Mouse (Mus musculus): Measurements from ENCODE around the gene Rxfp2. TPM values are rescaled to one million over a fixed set of nuclear protein-coding genes. Genes with fewer than 3 reads are reported as not detected.
A peak's percentile ranks its signal among the peaks of the same experiment; 100 is the strongest.

The Rxfp2 gene
- polyA plus RNA-seq, 1 experiment from 2014 or later = 0.34 TPM

DNA sequence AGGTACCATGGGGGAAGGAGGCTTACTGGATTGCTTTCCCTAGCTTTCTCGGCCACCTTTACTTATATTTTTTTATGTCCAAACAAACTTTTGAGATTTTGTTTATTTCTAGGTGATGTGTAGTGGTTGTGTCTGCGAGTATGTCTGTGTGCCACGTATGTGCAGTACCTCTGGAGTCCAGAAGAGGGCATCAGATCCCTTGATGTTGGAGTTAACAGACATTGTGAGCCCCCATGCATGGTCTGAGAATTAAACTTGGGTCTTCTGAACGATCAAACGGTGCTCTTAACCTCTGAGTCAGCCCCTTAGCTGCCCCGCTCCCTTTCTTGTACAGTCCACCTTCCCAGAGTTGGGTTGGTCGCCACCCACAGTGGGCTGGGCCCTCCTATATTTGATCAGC is 95.5 kb downstream of the Rxfp2 start:
- no peak overlapping the region for H3K4me3 ChIP-seq (replicated peaks; ENCODE audit: low read length)
- WGBS = 83% methylated on average over 7 of the region's 7 CpGs
- ATAC-seq (ENCODE audit: insufficient read depth, low FRiP score) = no peak

DNA sequence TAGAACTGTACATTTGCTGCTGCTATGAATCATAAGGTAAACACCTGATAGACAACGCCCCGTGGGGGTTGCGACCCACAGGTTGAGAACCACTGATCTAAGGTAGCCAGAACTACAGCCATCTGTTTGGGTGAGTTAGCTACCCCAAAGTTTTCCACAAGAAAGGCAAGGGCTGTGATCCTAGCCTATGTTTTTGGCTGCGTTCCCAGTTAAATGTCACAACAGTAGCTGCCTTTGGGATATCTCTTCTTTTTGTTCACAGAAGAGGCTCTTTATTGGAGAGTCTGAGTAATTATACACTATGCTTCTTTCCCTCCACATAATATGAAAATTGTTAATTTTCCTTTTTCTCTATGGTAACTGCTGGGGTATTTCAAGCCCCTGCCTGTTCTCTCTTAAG is 96.3 kb downstream of the Rxfp2 start:
- 0 out of 2 replicates have a peak, but pooled peaks cover 4% of the 10 kb centered on the region for H3K9me3 ChIP-seq (replicated peaks; ENCODE audit: control insufficient read depth, low read length)
- 69% methylated on average over 4 of the region's 4 CpGs for whole genome bisulfite sequencing
- ATAC-seq (ENCODE audit: insufficient read depth, low FRiP score) = no peak

More for the DNA sequence above, 95.5 kb downstream of the Rxfp2 start:
- Histone ChIP-seq H3K27me3 (ENCODE audit: control insufficient read depth, insufficient read depth, low read length) (no peaks in the 10 kb centered on the region), H3K27ac (ENCODE audit: low read length) (no peak overlapping the region), H3K36me3 (ENCODE audit: control insufficient read depth, insufficient read depth, low read length) (no peaks in the 10 kb centered on the region), H3K4me2 (ENCODE audit: low read depth, low read length) (no peak overlapping the region), H3K9me3 (replicated peaks; ENCODE audit: control insufficient read depth, low read length) (0 out of 2 replicates have a peak, but pooled peaks cover 4% of the 10 kb centered on the region), H3K9ac (ENCODE audit: low read length) (no peak overlapping the region), H3K4me1 (ENCODE audit: control insufficient read depth, insufficient read depth, low read length) (peaks cover 9% of the 10 kb centered on the region)

GRCm38 (mm10) chr5:150115271-150116092 is 97.0 kb downstream of the Rxfp2 start:
- Histone ChIP-seq H3K27me3 (ENCODE audit: control insufficient read depth, insufficient read depth, low read length) (no peaks in the 10 kb centered on the region), H3K27ac (ENCODE audit: low read length) (no peak overlapping the region), H3K4me3 (replicated peaks; ENCODE audit: low read length) (no peak overlapping the region), H3K4me1 (ENCODE audit: control insufficient read depth, insufficient read depth, low read length) (peaks cover 12% of the 10 kb centered on the region), H3K4me2 (ENCODE audit: low read depth, low read length) (peak overlapping the region; percentile 23; the same call in 1 of the 2 replicates), H3K9me3 (replicated peaks; ENCODE audit: control insufficient read depth, low read length) (0 out of 2 replicates have a peak, but pooled peaks cover 4% of the 10 kb centered on the region), H3K9ac (ENCODE audit: low read length) (no peak overlapping the region), H3K36me3 (ENCODE audit: control insufficient read depth, insufficient read depth, low read length) (no peaks in the 10 kb centered on the region)
- peak; percentile 30; the same call in 1 of the 2 replicates for ATAC-seq (ENCODE audit: insufficient read depth, low FRiP score)
- WGBS = 52% methylated on average over 16 of the region's 16 CpGs

More for the DNA sequence above, 96.3 kb downstream of the Rxfp2 start:
- Histone ChIP-seq H3K4me3 (replicated peaks; ENCODE audit: low read length) (no peak overlapping the region), H3K27ac (ENCODE audit: low read length) (no peak overlapping the region), H3K27me3 (ENCODE audit: control insufficient read depth, insufficient read depth, low read length) (no peaks in the 10 kb centered on the region), H3K9ac (ENCODE audit: low read length) (no peak overlapping the region), H3K4me2 (ENCODE audit: low read depth, low read length) (no peak overlapping the region), H3K36me3 (ENCODE audit: control insufficient read depth, insufficient read depth, low read length) (no peaks in the 10 kb centered on the region), H3K4me1 (ENCODE audit: control insufficient read depth, insufficient read depth, low read length) (peaks cover 12% of the 10 kb centered on the region)

- WGBS = 58% methylated on average over 9 of the region's 9 CpGs
- peaks cover 12% of the 10 kb centered on the region for H3K4me1 ChIP-seq (ENCODE audit: control insufficient read depth, insufficient read depth, low read length)
- no peak for ATAC-seq (ENCODE audit: insufficient read depth, low FRiP score)
- no peak overlapping the region for H3K4me3 ChIP-seq (replicated peaks; ENCODE audit: low read length)
- no peaks in the 10 kb centered on the region for H3K36me3 ChIP-seq (ENCODE audit: control insufficient read depth, insufficient read depth, low read length)
- no peak overlapping the region for H3K9ac ChIP-seq (ENCODE audit: low read length)
- no peak overlapping the region for H3K4me2 ChIP-seq (ENCODE audit: low read depth, low read length)
- H3K27ac ChIP-seq (ENCODE audit: low read length) = no peak overlapping the region
- 0 out of 2 replicates have a peak, but pooled peaks cover 4% of the 10 kb centered on the region for H3K9me3 ChIP-seq (replicated peaks; ENCODE audit: control insufficient read depth, low read length)
- no peaks in the 10 kb centered on the region for H3K27me3 ChIP-seq (ENCODE audit: control insufficient read depth, insufficient read depth, low read length)
Measured at GRCm38 (mm10) chr5:150116216-150116905, 97.9 kb downstream of the Rxfp2 start.

- Histone ChIP-seq H3K4me3 (replicated peaks; ENCODE audit: low read length) (no peak overlapping the region), H3K36me3 (ENCODE audit: control insufficient read depth, insufficient read depth, low read length) (no peaks in the 10 kb centered on the region), H3K9me3 (replicated peaks; ENCODE audit: control insufficient read depth, low read length) (0 out of 2 replicates have a peak, but pooled peaks cover 4% of the 10 kb centered on the region), H3K27me3 (ENCODE audit: control insufficient read depth, insufficient read depth, low read length) (no peaks in the 10 kb centered on the region), H3K4me1 (ENCODE audit: control insufficient read depth, insufficient read depth, low read length) (peaks cover 12% of the 10 kb centered on the region), H3K27ac (ENCODE audit: low read length) (no peak overlapping the region), H3K4me2 (ENCODE audit: low read depth, low read length) (no peak overlapping the region), H3K9ac (ENCODE audit: low read length) (no peak overlapping the region)
- WGBS = 87% methylated on average over 6 of the region's 6 CpGs
- ATAC-seq (ENCODE audit: insufficient read depth, low FRiP score) = no peak
Measured at GRCm38 (mm10) chr5:150116906-150117216, 98.4 kb downstream of the Rxfp2 start.

DNA sequence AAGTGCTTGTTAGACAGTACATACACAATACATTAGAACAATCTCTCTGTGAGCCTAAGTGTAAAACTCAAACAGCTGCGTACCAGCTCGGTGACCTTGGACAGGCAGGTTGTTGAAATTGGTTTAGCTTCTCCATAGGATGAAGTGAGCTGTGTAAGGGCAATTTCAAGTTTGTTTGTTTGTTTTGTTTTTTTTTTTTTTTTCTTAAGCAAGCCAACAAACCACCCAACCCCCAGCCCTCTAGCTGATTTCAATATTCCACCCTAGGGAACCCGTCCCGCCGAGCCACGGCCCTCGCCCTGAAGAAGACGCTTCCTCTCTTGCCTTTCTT is 99.6 kb downstream of the Rxfp2 start:
- H3K9ac ChIP-seq (ENCODE audit: low read length) = no peak overlapping the region
- peak overlapping the region; percentile 72 for H3K4me2 ChIP-seq (ENCODE audit: low read depth, low read length)
- no peaks in the 10 kb centered on the region for H3K27me3 ChIP-seq (ENCODE audit: control insufficient read depth, insufficient read depth, low read length)
- 0 out of 2 replicates have a peak, but pooled peaks cover 4% of the 10 kb centered on the region for H3K9me3 ChIP-seq (replicated peaks; ENCODE audit: control insufficient read depth, low read length)
- no peak overlapping the region for H3K27ac ChIP-seq (ENCODE audit: low read length)
- H3K4me1 ChIP-seq (ENCODE audit: control insufficient read depth, insufficient read depth, low read length) = peaks cover 12% of the 10 kb centered on the region
- peak overlapping the region; percentile 64 for H3K4me3 ChIP-seq (replicated peaks; ENCODE audit: low read length)
- no peaks in the 10 kb centered on the region for H3K36me3 ChIP-seq (ENCODE audit: control insufficient read depth, insufficient read depth, low read length)
- no peak for ATAC-seq (ENCODE audit: insufficient read depth, low FRiP score)
- 17% methylated on average over 8 of the region's 8 CpGs for WGBS

GRCm38 (mm10) chr5:150118455-150119241 is 100.2 kb downstream of the Rxfp2 start, which contains the start of gene Fry:
Gene Fry (plus strand): TSS chr5:150118645.
- WGBS = under 1% methylated on average over 66 of the region's 68 CpGs
- H3K36me3 ChIP-seq (ENCODE audit: control insufficient read depth, insufficient read depth, low read length) = no peaks in the 10 kb centered on the region
- peak within 1 kb of the TSS; percentile 64 for H3K9ac ChIP-seq (ENCODE audit: low read length)
- H3K4me1 ChIP-seq (ENCODE audit: control insufficient read depth, insufficient read depth, low read length) = peaks cover 12% of the 10 kb centered on the region
- H3K4me3 ChIP-seq (replicated peaks; ENCODE audit: low read length) = peak within 1 kb of the TSS; percentile 64
- H3K27ac ChIP-seq (ENCODE audit: low read length) = no peak within 1 kb of the TSS
- H3K9me3 ChIP-seq (replicated peaks; ENCODE audit: control insufficient read depth, low read length) = 0 out of 2 replicates have a peak, but pooled peaks cover 4% of the 10 kb centered on the region
- H3K27me3 ChIP-seq (ENCODE audit: control insufficient read depth, insufficient read depth, low read length) = no peaks in the 10 kb centered on the region
- peak; percentile 98 for ATAC-seq (ENCODE audit: insufficient read depth, low FRiP score)
- H3K4me2 ChIP-seq (ENCODE audit: low read depth, low read length) = peak within 1 kb of the TSS; percentile 72

DNA sequence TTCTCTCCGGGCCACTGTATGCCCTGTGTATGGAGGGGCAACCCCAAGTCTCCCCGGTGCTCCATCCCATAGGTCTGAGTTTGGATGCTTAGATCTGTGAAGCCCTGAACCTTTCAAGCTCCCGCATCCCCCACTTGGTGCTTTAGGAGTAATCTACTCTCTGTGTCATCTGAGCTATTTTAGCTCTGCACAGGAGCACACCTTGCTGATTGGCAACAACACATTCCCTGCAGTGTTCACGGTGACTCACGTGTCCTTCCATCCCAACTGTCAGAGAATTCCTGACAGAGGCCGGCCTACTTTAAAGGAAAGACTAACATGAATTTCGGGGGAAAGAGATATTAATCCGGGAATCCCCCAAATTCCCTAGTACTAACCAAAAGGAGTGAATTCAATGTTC is 102.2 kb downstream of the Rxfp2 start:
- no peak overlapping the region for H3K27ac ChIP-seq (ENCODE audit: low read length)
- no peaks in the 10 kb centered on the region for H3K27me3 ChIP-seq (ENCODE audit: control insufficient read depth, insufficient read depth, low read length)
- 85% methylated on average over 8 of the region's 8 CpGs for whole genome bisulfite sequencing
- H3K4me2 ChIP-seq (ENCODE audit: low read depth, low read length) = no peak overlapping the region
- no peak for ATAC-seq (ENCODE audit: insufficient read depth, low FRiP score)
- H3K4me3 ChIP-seq (replicated peaks; ENCODE audit: low read length) = no peak overlapping the region
- peaks cover 6% of the 10 kb centered on the region for H3K4me1 ChIP-seq (ENCODE audit: control insufficient read depth, insufficient read depth, low read length)
- no peak overlapping the region for H3K9ac ChIP-seq (ENCODE audit: low read length)
- H3K36me3 ChIP-seq (ENCODE audit: control insufficient read depth, insufficient read depth, low read length) = no peaks in the 10 kb centered on the region
- H3K9me3 ChIP-seq (replicated peaks; ENCODE audit: control insufficient read depth, low read length) = 0 out of 2 replicates have a peak, but pooled peaks cover 4% of the 10 kb centered on the region

Data from stomach, embryonic 16.5 days (tissue).